Mouse (Mus musculus) spleen, adult 2 months (tissue): Measurements from ENCODE around the gene Ubl5.

Source experiments
- CTCF ChIP-seq: fragments of 200-500 bp; IDR thresholded peaks from 2 replicates; pipeline ENCODE4 v1.5.1; 2011; ENCODE audit warnings: mild to moderate bottlenecking, inconsistent platforms; ENCODE audit not compliant: insufficient read depth, insufficient read length, insufficient replicate concordance; ENCODE audit errors: extremely low read depth
- POLR2A ChIP-seq: fragments of 200-500 bp; IDR thresholded peaks from 2 replicates; pipeline ENCODE4 v1.6.1; 2011; ENCODE audit warnings: low read depth, low read length, inconsistent platforms

GRCm38 (mm10) chr9:20662874-20663273 is 20.2 kb downstream of the Ubl5 start:
- no peak for TF ChIP-seq CTCF
- TF ChIP-seq POLR2A: no peak
